Mouse (Mus musculus): ENCODE data around the gene Prdm5.

DNA sequence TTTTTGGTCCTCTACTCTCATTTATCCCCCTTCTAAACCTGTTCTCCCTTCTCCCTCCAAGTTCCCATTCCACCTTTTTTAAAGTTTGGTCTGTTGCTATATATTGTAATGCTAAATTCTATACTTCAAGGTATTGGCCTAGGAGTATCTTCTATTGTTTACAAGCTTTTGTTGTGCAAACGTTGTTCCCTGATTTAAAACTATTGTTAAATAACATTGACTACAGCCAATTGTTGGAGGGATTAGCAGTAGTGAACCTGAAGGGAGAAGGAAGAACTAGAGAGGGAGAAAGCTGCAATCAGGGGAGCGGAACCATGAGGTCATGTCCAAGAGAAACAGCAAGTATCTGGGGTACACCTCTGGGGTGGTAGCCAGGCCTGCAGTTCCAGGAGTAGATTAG lies 18.5 kb downstream of the Prdm5 start:
- no peak for TF ChIP-seq CTCF (IDR thresholded peaks at IDR 0.05; ENCODE audit: low read depth)
- TF ChIP-seq EP300 (optimal IDR thresholded peaks at IDR 0.05), result no peak
